Mouse (Mus musculus): ENCODE data around the gene Hist2h2aa2. TPM values are rescaled to one million over a fixed set of nuclear protein-coding genes. Genes with fewer than 3 reads are reported as not detected.
"Not testable (repeated sequence)": the region's sequence is repeated elsewhere in the genome, so short reads cannot be mapped to it uniquely, and the experiment has no call there.

Hist2h2aa2 gene
- total RNA-seq, 2 experiments from 2014 or later = 243 to 253 TPM

GRCm38 (mm10) chr3:96262216-96262875 is 22.3 kb upstream of the Hist2h2aa2 start:
- intact Hi-C loops (cut with DNase I) = loop anchor here (2.0 kb wide), 2 partner anchors 20 to 42 kb away; partner anchors contain the start of genes Hist2h2ac and Hist2h2be
- DNase-seq = peak; percentile 83 to 85

- DNase-seq = no peak
- intact Hi-C loops (cut with DNase I) = loop anchor here (2.0 kb wide), 2 partner anchors 19 to 41 kb away; partner anchors contain the start of genes Hist2h2ac and Hist2h2be
Measured at GRCm38 (mm10) chr3:96261623-96262022, 21.5 kb upstream of the Hist2h2aa2 start.

- intact Hi-C loops (cut with DNase I) = no loop called here
- no peak for DNase-seq
Measured at GRCm38 (mm10) chr3:96260220-96260619, 20.1 kb upstream of the Hist2h2aa2 start.

GRCm38 (mm10) chr3:96257190-96257589 is 17.1 kb upstream of the Hist2h2aa2 start:
- DNase-seq = no peak
- intact Hi-C loops (cut with DNase I) = no loop called here

- intact Hi-C loops (cut with DNase I) = no loop called here
- DNase-seq = no peak
Measured at GRCm38 (mm10) chr3:96255926-96256593, 16.0 kb upstream of the Hist2h2aa2 start.

GRCm38 (mm10) chr3:96254683-96255355 is 14.7 kb upstream of the Hist2h2aa2 start:
- no peak for DNase-seq
- intact Hi-C loops (cut with DNase I) = no loop called here

- no peak for DNase-seq
- intact Hi-C loops (cut with DNase I) = no loop called here
Measured at GRCm38 (mm10) chr3:96251787-96252186, 11.7 kb upstream of the Hist2h2aa2 start.

- intact Hi-C loops (cut with DNase I) = no loop called here
- no peak for DNase-seq
Measured at GRCm38 (mm10) chr3:96250890-96251289, 10.8 kb upstream of the Hist2h2aa2 start.

- no peak for DNase-seq
- intact Hi-C loops (cut with DNase I) = no loop called here
Measured at GRCm38 (mm10) chr3:96249034-96249345, 8.9 kb upstream of the Hist2h2aa2 start.

GRCm38 (mm10) chr3:96248141-96249033 is 8.3 kb upstream of the Hist2h2aa2 start:
- DNase-seq = no peak
- intact Hi-C loops (cut with DNase I) = no loop called here

- DNase-seq = no peak
- intact Hi-C loops (cut with DNase I) = no loop called here
Measured at GRCm38 (mm10) chr3:96247356-96248140, 7.5 kb upstream of the Hist2h2aa2 start.

- intact Hi-C loops (cut with DNase I); DNase-seq: not testable (repeated sequence)
Measured at GRCm38 (mm10) chr3:96246427-96246856, 6.4 kb upstream of the Hist2h2aa2 start, which contains the start of gene Hist2h3c1. TSS of gene Hist2h3c1 (plus strand) at chr3:96246685.

GRCm38 (mm10) chr3:96246018-96246417 is 5.9 kb upstream of the Hist2h2aa2 start:
- DNase-seq; intact Hi-C loops (cut with DNase I): not testable (repeated sequence)

GRCm38 (mm10) chr3:96245003-96245886 is 5.2 kb upstream of the Hist2h2aa2 start, which contains the start of gene Hist2h2aa1:
TSS of gene Hist2h2aa1 (plus strand) at chr3:96245497.
- intact Hi-C loops (cut with DNase I) = not testable (repeated sequence)
- DNase-seq = peak; percentile 86 to 93

- intact Hi-C loops (cut with DNase I) = loop anchor here (2.0 kb wide), 1 partner anchor 19 kb away; the partner anchor contains the start of gene Hist2h4
- peak in 1 of 2 experiments; percentile 18 for DNase-seq
Measured at GRCm38 (mm10) chr3:96243921-96244572, 4.0 kb upstream of the Hist2h2aa2 start.

GRCm38 (mm10) chr3:96240799-96241197 is 722 bp upstream of the Hist2h2aa2 start:
- intact Hi-C loops (cut with DNase I) = no loop called here
- DNase-seq = no peak

GRCm38 (mm10) chr3:96238954-96239793 is 902 bp downstream of the Hist2h2aa2 start, which contains the start of gene Hist2h3c2:
TSS of gene Hist2h3c2 (minus strand) at chr3:96239127.
- DNase-seq = peak; percentile 32 to 66
- intact Hi-C loops (cut with DNase I) = not testable (repeated sequence)

Measured in heart, postnatal 36 days (tissue).